Mouse (Mus musculus) heart, embryonic 12.5 days (tissue): ENCODE measurements at regions not wholly inside any gene's neighbourhood (a gene's known extent, or its start where the extent isn't known, plus 50 kb on each side); places are given as distances from the start of the nearest gene placed in this dataset.
A peak's percentile ranks its signal among the peaks of the same experiment; 100 is the strongest.

ENCODE experiments used
- ATAC-seq: fragments of 200-750 bp; cut with Nextera tagmentation; 2 replicates; pipeline ENCODE4 v1.8.0; 2017; ENCODE audit warnings: moderate TSS enrichment, moderate library complexity; ENCODE audit not compliant: insufficient number of reproducible peaks, low FRiP score
- H3K27ac ChIP-seq: fragments of 300-500 bp; sonication (generic); 2 replicates; pipeline ENCODE4 v1.5.1; 2016; ENCODE audit warnings: mild to moderate bottlenecking, moderate library complexity; ENCODE audit not compliant: poor library complexity, severe bottlenecking
- H3K27me3 ChIP-seq: fragments of 300-500 bp; sonication (generic); replicated peaks from 2 replicates; pipeline ENCODE4 v1.6.1; 2016; ENCODE audit warnings: mild to moderate bottlenecking, moderate library complexity
- H3K36me3 ChIP-seq: fragments of 300-500 bp; sonication (generic); 2 replicates; pipeline ENCODE4 v1.6.1; 2016; ENCODE audit warnings: mild to moderate bottlenecking, moderate library complexity
- H3K4me1 ChIP-seq: fragments of 300-500 bp; sonication (generic); replicated peaks from 2 replicates; pipeline ENCODE4 v1.6.1; 2016; ENCODE audit warnings: mild to moderate bottlenecking
- H3K4me2 ChIP-seq: fragments of 300-500 bp; sonication (generic); 2 replicates; pipeline ENCODE4 v1.6.1; 2016; ENCODE audit warnings: mild to moderate bottlenecking, moderate library complexity
- H3K4me3 ChIP-seq: fragments of 300-500 bp; sonication (generic); 2 replicates; pipeline ENCODE4 v1.5.1; 2016; ENCODE audit warnings: mild to moderate bottlenecking
- H3K9ac ChIP-seq: fragments of 300-500 bp; sonication (generic); 2 replicates; pipeline ENCODE4 v1.6.1; 2016; ENCODE audit warnings: mild to moderate bottlenecking, moderate library complexity
- H3K9me3 ChIP-seq: fragments of 300-500 bp; sonication (generic); replicated peaks from 2 replicates; pipeline ENCODE4 v1.6.1; 2016; ENCODE audit warnings: mild to moderate bottlenecking, moderate library complexity
- WGBS: fragments of 180-500 bp; shearing (Covaris S2); methylation state at CpG from one replicate; pipeline ENCODE4 v1.1.7; 2016; 5-methylcytosine and 5-hydroxymethylcytosine counted together

DNA sequence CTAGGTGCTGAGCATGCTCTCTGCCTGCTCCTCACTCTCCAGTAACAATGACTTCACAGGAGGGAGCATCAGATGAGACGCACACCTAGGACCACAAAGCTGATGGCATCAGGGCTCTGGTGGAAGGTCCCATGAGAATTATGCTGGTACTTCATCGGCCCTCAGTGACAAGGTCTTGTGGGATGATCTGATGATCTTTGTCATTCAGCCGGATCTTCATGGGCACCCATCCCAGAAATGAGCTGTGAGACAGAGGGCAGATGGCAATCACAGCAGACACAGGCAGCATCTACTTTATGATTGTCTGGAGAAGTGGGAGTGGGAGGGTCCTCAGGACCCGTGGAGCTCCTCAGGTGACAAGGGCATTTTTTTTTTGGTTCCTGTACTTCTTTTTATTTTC, 114.7 kb upstream of the Ctnnb1 start:
- Histone ChIP-seq H3K4me3 (no peak overlapping the region), H3K27ac (no peak overlapping the region), H3K4me2 (no peak overlapping the region), H3K9me3 (0 out of 2 replicates have a peak, but pooled peaks cover 3% of the 10 kb centered on the region), H3K4me1 (peaks cover 9% of the 10 kb centered on the region; the same call in 1 of the 2 replicates), H3K27me3 (no peaks in the 10 kb centered on the region), H3K9ac (no peak overlapping the region), H3K36me3 (no peaks in the 10 kb centered on the region)
- WGBS: 70% methylated on average over 4 of the region's 4 CpGs
- 0 out of 2 replicates have a peak, but pooled peaks have one; percentile 13 for ATAC-seq

DNA sequence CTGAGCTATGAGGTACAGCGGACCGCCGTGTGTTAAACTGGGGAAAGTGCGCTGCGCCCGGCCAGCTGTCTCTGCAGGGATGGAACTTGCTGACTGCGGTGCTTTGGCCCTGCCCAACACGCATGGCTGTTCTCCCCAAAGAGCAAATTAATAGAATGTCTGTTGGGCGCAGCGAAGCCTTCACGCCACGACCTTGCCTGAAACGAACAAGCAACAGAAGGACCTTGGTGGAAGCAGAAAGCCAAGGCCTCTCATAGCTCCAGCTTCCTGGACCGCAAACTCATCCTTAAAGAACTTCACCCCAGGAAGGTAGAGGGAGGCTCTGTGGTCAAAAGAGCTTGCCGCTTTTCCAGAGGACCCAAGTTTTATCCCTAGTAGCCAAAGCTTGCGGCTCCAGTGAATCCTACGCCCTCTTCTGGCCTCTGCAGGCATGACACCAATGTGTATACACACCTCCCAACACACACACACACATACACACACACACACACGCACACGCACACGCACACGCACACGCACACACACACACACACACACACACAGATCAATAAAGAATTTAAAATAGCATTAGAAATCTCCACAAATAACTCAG, 110.2 kb upstream of the Ctnnb1 start:
- Histone ChIP-seq H3K27me3 (no peaks in the 10 kb centered on the region), H3K4me2 (no peak overlapping the region), H3K27ac (no peak overlapping the region), H3K4me3 (no peak overlapping the region), H3K9me3 (0 out of 2 replicates have a peak, but pooled peaks cover 3% of the 10 kb centered on the region), H3K36me3 (no peaks in the 10 kb centered on the region), H3K4me1 (peaks cover 3% of the 10 kb centered on the region; the same call in 1 of the 2 replicates), H3K9ac (no peak overlapping the region)
- 86% methylated on average over 22 of the region's 22 CpGs for WGBS
- no peak for ATAC-seq

DNA sequence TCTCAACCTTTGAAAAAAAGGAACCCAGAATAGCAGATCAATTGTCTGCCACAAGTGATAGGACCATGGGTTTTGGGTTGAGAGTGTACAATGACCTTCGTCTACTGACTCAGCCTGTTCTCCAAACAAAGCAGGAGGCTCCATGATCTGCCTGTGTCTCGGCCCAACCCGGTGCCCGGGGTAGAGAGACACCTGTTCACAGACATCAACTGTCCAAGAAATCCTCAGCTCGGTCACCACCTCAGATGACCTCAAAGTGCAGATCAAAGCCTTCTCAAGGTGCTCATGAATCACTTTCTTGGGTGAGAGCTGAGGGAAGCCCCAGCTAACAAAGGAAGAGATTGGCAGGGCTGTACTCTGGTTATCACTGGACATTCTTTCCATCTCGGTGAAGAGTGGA, 108.1 kb upstream of the Ctnnb1 start:
- H3K4me3 ChIP-seq: no peak overlapping the region
- 64% methylated on average over 6 of the region's 6 CpGs for WGBS
- no peaks in the 10 kb centered on the region for H3K27me3 ChIP-seq
- no peak for ATAC-seq
- no peaks in the 10 kb centered on the region for H3K36me3 ChIP-seq
- H3K9me3 ChIP-seq: 0 out of 2 replicates have a peak, but pooled peaks cover 3% of the 10 kb centered on the region
- peaks cover 3% of the 10 kb centered on the region; the same call in 1 of the 2 replicates for H3K4me1 ChIP-seq
- H3K9ac ChIP-seq: no peak overlapping the region
- H3K4me2 ChIP-seq: no peak overlapping the region
- H3K27ac ChIP-seq: no peak overlapping the region

DNA sequence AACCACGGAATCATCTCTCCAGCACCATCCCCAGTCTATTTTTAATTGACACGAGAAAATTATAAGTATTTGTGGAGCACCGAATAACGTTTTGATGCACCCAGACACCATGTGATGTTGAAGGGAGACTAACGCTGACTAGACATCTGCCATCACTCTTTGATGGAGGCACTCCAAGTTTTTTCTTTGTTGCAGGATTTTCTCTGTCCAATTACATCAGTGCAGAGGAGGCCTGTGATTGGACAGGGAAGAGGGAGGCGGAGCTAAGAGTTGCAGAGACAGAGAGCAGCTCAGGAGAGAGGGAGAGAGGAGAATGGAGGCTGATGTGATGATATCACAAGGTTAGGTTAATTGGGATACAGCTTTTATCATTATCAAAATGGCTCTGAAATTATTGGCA, 105.6 kb upstream of the Ctnnb1 start:
- H3K4me2 ChIP-seq: no peak overlapping the region
- H3K9ac ChIP-seq: no peak overlapping the region
- ATAC-seq: no peak
- peaks cover 9% of the 10 kb centered on the region for H3K4me1 ChIP-seq
- H3K27ac ChIP-seq: no peak overlapping the region
- 65% methylated on average over 6 of the region's 6 CpGs for WGBS
- H3K27me3 ChIP-seq: no peaks in the 10 kb centered on the region
- no peaks in the 10 kb centered on the region for H3K36me3 ChIP-seq
- H3K9me3 ChIP-seq: 0 out of 2 replicates have a peak, but pooled peaks cover 3% of the 10 kb centered on the region
- H3K4me3 ChIP-seq: no peak overlapping the region

DNA sequence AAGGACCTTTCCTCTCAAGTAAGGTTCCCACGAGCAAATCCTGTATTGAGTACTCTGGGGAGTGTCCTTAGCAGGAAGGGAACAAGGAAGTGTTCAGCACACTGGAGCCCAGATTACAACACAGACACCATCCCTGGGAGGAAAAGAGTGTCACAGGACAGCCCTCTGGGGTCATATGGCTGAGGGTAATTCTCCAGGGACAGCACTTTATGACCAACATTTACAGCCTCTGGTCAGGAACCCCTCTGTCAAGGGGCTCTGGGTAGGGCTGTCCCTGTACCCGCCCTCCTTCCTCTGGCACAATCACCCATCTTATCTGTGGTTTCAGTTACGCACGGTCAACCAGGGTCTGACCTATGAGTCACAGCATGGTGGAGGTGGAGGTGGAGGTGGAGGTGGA, 102.8 kb upstream of the Ctnnb1 start:
- no peaks in the 10 kb centered on the region for H3K9me3 ChIP-seq
- no peak overlapping the region for H3K9ac ChIP-seq
- no peak for ATAC-seq
- H3K4me3 ChIP-seq: no peak overlapping the region
- no peak overlapping the region for H3K4me2 ChIP-seq
- no peaks in the 10 kb centered on the region for H3K36me3 ChIP-seq
- H3K27me3 ChIP-seq: no peaks in the 10 kb centered on the region
- peaks cover 5% of the 10 kb centered on the region; the same call in 1 of the 2 replicates for H3K4me1 ChIP-seq
- H3K27ac ChIP-seq: no peak overlapping the region
- 48% methylated on average over 4 of the region's 4 CpGs for WGBS

DNA sequence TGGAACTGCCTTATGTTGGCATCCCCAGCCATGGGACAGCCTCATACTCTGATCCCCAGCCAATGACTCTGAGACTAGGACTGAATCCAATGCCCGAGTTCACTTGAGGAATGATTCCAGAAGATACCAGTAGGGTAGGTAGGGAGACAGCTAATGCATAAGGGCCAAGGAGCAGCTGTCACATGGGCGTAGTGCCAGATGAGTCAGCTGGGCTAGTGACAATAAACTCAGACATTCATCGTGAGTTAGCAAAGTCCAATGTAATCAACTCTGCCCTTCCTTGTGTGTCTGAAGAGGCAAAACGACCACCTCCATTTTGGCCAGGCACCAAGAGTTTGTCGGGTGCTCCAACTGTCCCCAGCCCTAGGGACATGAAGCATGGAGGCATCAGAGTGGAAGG, 98.5 kb upstream of the Ctnnb1 start:
- Histone ChIP-seq H3K9ac (no peak overlapping the region), H3K4me3 (no peak overlapping the region), H3K4me2 (no peak overlapping the region), H3K9me3 (no peaks in the 10 kb centered on the region), H3K27ac (no peak overlapping the region), H3K36me3 (no peaks in the 10 kb centered on the region), H3K4me1 (peaks cover 5% of the 10 kb centered on the region; the same call in 1 of the 2 replicates), H3K27me3 (no peaks in the 10 kb centered on the region)
- no peak for ATAC-seq
- WGBS: 62% methylated on average over 5 of the region's 5 CpGs

DNA sequence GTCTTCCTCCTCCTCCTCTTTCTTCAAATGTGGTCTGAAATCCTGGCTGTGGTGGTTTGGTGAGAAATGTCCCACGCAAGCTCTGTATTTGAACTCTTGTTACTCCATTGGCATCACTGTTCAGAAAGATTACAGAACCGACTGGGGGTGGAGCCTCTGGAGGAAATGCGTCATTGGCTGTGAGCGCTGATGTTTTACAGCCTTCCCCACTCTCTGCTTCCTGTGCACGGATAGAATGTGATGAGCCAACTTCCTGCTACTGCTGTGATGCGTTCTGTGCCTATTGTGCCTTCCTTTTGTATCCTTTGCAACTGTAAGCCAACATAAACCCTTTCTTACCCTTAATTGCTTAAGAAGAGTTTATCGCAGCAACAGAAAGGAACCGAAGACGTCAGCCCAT, 94.8 kb upstream of the Ctnnb1 start:
- 79% methylated on average over 9 of the region's 9 CpGs for WGBS
- Histone ChIP-seq H3K9ac (no peak overlapping the region), H3K36me3 (no peaks in the 10 kb centered on the region), H3K4me1 (no peaks in the 10 kb centered on the region), H3K4me2 (no peak overlapping the region), H3K27ac (no peak overlapping the region), H3K4me3 (no peak overlapping the region), H3K27me3 (no peaks in the 10 kb centered on the region), H3K9me3 (no peaks in the 10 kb centered on the region; the same call in 1 of the 2 replicates)
- ATAC-seq: no peak

DNA sequence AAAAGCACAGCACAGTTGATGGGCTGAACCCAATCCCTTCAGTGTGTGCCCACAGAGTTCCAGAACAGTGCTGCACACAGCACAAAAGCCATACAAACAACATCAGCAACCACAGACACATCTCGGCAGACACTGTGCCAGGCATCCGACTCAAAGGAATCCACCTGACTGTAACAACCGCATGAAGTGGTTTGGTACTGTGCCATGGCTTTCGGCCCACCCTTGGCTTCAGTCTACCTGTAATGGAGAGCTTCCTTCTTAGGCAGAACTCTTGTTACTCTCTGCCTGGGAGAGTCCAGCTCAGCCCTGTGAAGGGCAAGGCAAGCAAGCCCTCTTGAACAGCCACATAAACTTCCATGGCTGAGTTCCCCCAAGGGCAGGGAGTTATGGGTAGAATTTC, 93.4 kb upstream of the Ctnnb1 start:
- H3K27me3 ChIP-seq: no peaks in the 10 kb centered on the region
- no peak for ATAC-seq
- H3K4me3 ChIP-seq: no peak overlapping the region
- no peaks in the 10 kb centered on the region; the same call in 1 of the 2 replicates for H3K9me3 ChIP-seq
- no peak overlapping the region for H3K27ac ChIP-seq
- H3K36me3 ChIP-seq: no peaks in the 10 kb centered on the region
- 81% methylated on average over 4 of the region's 4 CpGs for WGBS
- no peak overlapping the region for H3K4me2 ChIP-seq
- no peak overlapping the region for H3K9ac ChIP-seq
- H3K4me1 ChIP-seq: no peaks in the 10 kb centered on the region

DNA sequence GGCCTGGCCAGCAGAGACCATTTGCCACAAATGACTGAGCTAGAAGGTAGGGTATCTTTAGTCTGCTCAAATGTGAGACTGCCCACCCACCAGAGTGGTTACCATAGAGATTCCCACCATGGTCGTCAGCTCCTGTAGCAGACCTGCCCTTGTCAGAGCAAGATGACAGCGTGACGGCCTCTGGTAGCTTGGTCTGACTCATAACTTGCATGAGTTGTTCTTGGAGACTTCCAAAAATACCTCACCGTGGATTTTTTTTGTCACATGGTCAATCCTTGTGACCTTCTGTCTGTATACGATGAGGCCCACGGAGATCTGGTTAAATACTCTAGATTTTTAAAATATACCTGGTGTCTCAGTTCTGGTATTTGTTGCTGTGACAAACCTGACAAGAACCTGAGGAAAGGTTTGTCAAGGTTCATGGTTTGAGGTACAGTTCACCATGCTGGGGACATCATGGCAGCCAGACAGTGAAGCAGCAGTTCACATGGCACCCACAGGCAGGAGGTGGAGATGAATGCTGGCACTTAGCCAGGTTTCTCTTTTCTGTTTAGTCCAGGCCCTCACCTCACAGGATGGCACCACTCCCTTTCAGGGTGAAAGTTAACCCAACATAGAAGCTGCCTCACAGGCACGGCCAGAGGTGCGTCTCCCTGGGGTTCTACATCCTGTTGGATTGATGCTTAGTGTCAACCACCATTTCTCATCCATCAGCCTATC, 91.4 kb upstream of the Ctnnb1 start:
- Histone ChIP-seq H3K4me3 (no peak overlapping the region), H3K9ac (no peak overlapping the region), H3K27ac (no peak overlapping the region), H3K4me1 (no peaks in the 10 kb centered on the region), H3K9me3 (no peaks in the 10 kb centered on the region; the same call in 1 of the 2 replicates), H3K4me2 (no peak overlapping the region), H3K27me3 (no peaks in the 10 kb centered on the region), H3K36me3 (no peaks in the 10 kb centered on the region)
- 77% methylated on average over 8 of the region's 8 CpGs for WGBS
- ATAC-seq: no peak

DNA sequence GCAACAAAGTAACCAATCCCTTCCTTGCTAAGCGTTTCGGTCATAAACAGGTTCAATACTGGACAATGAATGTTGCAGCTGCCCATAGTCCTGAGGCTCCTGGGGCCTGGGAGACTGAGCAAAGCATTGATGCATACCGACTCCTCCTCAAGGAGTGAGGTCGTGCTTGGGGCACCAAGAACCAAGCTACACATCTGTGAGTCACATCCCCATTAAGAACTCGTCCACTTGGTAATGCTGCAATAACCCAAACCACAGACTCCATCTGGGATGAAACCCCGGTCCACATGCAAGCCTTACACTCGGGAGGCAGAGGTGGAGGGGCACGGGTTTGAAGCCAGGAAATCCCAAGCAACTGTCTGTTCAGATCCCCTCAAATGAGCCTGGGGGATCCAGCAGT, 85.3 kb upstream of the Ctnnb1 start:
- 79% methylated on average over 8 of the region's 8 CpGs for WGBS
- no peaks in the 10 kb centered on the region for H3K36me3 ChIP-seq
- H3K4me2 ChIP-seq: no peak overlapping the region
- H3K27ac ChIP-seq: no peak overlapping the region
- H3K4me3 ChIP-seq: no peak overlapping the region
- no peaks in the 10 kb centered on the region for H3K27me3 ChIP-seq
- no peak for ATAC-seq
- peaks cover 10% of the 10 kb centered on the region; the same call in 1 of the 2 replicates for H3K4me1 ChIP-seq
- no peak overlapping the region for H3K9ac ChIP-seq
- H3K9me3 ChIP-seq: no peaks in the 10 kb centered on the region

DNA sequence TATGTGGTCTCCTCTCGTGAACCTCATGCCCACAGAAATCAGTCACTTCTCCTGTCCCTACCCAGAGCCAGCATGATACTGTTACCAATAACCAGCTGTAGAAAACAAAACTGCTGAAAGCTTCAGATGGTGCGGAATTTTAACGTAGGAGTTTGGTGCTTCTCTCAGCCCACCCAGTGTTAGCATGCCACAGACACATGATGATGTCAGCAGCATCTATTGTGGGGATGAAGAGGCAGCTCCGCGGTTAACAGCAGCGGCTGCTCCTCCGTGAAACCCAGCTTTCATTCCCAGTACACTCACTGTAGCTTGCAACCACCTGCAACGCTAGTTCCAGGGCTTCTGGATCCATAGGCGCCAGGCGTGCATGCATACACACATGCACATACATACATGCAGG, 83.5 kb upstream of the Ctnnb1 start:
- Histone ChIP-seq H3K36me3 (no peaks in the 10 kb centered on the region), H3K9me3 (no peaks in the 10 kb centered on the region), H3K27me3 (no peaks in the 10 kb centered on the region), H3K27ac (no peak overlapping the region), H3K4me2 (no peak overlapping the region), H3K4me3 (no peak overlapping the region), H3K4me1 (peaks cover 21% of the 10 kb centered on the region; the same call in 1 of the 2 replicates), H3K9ac (no peak overlapping the region)
- WGBS: 79% methylated on average over 10 of the region's 10 CpGs
- no peak for ATAC-seq
